Mouse (Mus musculus): ENCODE measurements at regions not wholly inside any gene's neighbourhood (a gene's known extent, or its start where the extent isn't known, plus 50 kb on each side); places are given as distances from the start of the nearest gene placed in this dataset.

DNA sequence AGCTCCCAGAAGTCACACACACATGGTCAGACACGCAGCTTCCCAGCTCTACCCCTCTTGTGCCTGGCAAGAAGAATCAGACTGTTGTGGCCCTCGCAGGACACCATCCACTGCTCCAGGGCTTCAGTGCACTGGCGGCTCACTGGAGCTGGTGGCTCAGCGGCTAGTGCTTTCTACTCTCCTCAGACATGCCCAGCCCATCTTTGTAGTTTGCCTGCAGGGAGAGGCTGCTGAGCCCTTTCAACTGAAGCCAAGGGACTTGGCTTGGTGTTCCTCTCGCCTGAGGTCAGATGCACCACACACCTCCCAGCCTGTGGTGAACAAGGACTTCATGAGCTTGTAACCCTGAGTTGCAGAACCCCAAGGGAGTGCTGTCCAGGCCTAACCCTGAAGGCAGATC, 249.8 kb downstream of the Tle3 start:
- Histone ChIP-seq H3K4me1 (peaks cover 90% of the 10 kb centered on the region), H3K36me3 (replicated peaks) (no peaks in the 10 kb centered on the region), H3K27me3 (ENCODE audit: poor library complexity, severe bottlenecking) (peaks cover 49% of the 10 kb centered on the region), H3K4me3 (no peak overlapping the region), H3K27ac (peak overlapping the region; percentile 56; the same call in 1 of the 2 replicates), H3K9me3 (no peaks in the 10 kb centered on the region)
- 82% methylated on average over 5 of the region's 5 CpGs for whole genome bisulfite sequencing
- no peak for DNase-seq (ENCODE audit: extremely low spot score, low spot score)

DNA sequence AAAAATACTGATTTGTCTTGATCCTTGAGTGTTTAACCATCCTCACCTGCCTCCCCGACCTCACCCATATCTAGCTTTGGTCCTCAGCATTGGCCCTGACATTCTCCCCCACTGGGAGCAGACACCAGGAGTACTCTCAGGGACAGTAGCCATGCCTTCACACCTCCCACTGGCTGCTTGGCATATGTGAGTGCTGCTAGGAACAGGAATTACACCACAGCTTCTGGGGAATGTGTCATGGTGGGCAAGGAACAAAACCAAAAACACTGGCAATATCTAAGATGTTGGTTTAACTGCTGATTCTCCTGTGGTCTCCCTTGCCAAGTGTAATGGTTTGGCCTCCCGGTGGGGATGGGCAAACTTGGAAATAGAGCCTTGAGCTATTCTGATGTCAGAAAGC, 248.6 kb downstream of the Tle3 start:
- Histone ChIP-seq H3K4me3 (no peak overlapping the region), H3K27ac (peak overlapping the region; percentile 8; the same call in 1 of the 2 replicates), H3K4me1 (peaks cover 82% of the 10 kb centered on the region), H3K27me3 (ENCODE audit: poor library complexity, severe bottlenecking) (peaks cover 37% of the 10 kb centered on the region), H3K9me3 (no peaks in the 10 kb centered on the region), H3K36me3 (replicated peaks) (no peaks in the 10 kb centered on the region)
- DNase-seq (ENCODE audit: extremely low spot score, low spot score) = no peak
- WGBS = 82% methylated on average over 2 of the region's 2 CpGs

- WGBS = 40% methylated on average over 4 of the region's 4 CpGs
- Histone ChIP-seq H3K27ac (peak overlapping the region; percentile 69), H3K4me3 (no peak overlapping the region), H3K9me3 (no peaks in the 10 kb centered on the region), H3K36me3 (replicated peaks) (no peaks in the 10 kb centered on the region), H3K27me3 (ENCODE audit: poor library complexity, severe bottlenecking) (peaks cover 31% of the 10 kb centered on the region), H3K4me1 (peaks cover 85% of the 10 kb centered on the region)
- DNase-seq (ENCODE audit: extremely low spot score, low spot score) = no peak
These were observed 247.9 kb downstream of the Tle3 start for GRCm38 (mm10) chr9:61620105-61620504.

- H3K4me3 ChIP-seq = no peak overlapping the region
- H3K27ac ChIP-seq = peak overlapping the region; percentile 76
- no peaks in the 10 kb centered on the region for H3K9me3 ChIP-seq
- peaks cover 71% of the 10 kb centered on the region for H3K4me1 ChIP-seq
- 36% methylated on average over 12 of the region's 12 CpGs for whole genome bisulfite sequencing
- no peaks in the 10 kb centered on the region for H3K36me3 ChIP-seq (replicated peaks)
- peaks cover 16% of the 10 kb centered on the region for H3K27me3 ChIP-seq (ENCODE audit: poor library complexity, severe bottlenecking)
- DNase-seq (ENCODE audit: extremely low spot score, low spot score) = peak; percentile 75
These were observed 246.5 kb downstream of the Tle3 start for GRCm38 (mm10) chr9:61618510-61619249.

GRCm38 (mm10) chr9:61617979-61618378, 245.8 kb downstream of the Tle3 start:
- Histone ChIP-seq H3K27me3 (ENCODE audit: poor library complexity, severe bottlenecking) (peaks cover 15% of the 10 kb centered on the region), H3K4me1 (peaks cover 65% of the 10 kb centered on the region), H3K36me3 (replicated peaks) (no peaks in the 10 kb centered on the region), H3K9me3 (no peaks in the 10 kb centered on the region; the same call in 1 of the 2 replicates), H3K4me3 (no peak overlapping the region), H3K27ac (peak overlapping the region; percentile 76)
- no peak for DNase-seq (ENCODE audit: extremely low spot score, low spot score)
- WGBS = 69% methylated on average over 8 of the region's 8 CpGs

- Histone ChIP-seq H3K27ac (0 out of 2 replicates have a peak overlapping the region, but pooled peaks have one; percentile 4), H3K9me3 (no peaks in the 10 kb centered on the region; the same call in 1 of the 2 replicates), H3K27me3 (ENCODE audit: poor library complexity, severe bottlenecking) (peaks cover 12% of the 10 kb centered on the region), H3K4me1 (peaks cover 50% of the 10 kb centered on the region), H3K36me3 (replicated peaks) (no peaks in the 10 kb centered on the region), H3K4me3 (no peak overlapping the region)
- WGBS = 73% methylated on average over 4 of the region's 4 CpGs
- no peak for DNase-seq (ENCODE audit: extremely low spot score, low spot score)
These were observed 243.4 kb downstream of the Tle3 start for GRCm38 (mm10) chr9:61615556-61615955.

DNA sequence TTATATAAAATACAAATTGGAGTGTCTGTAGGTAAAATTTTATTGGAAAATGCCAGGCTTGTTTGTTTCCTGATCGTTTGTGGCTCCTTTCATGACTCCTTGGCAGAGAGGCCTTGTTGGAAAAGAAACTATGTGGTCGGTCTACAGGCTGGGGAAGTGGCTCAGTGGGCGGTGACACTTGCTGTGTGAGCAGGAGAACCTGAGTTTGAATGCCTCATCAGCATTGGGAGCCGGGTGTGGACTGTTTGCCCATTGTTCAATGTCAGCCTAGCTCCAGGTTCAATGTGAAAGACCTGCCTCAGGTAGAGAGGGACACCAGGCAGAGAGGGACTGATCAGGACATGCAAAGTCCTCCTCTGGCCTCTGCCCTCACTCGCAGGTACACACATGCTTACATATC, 235.4 kb downstream of the Tle3 start:
- Histone ChIP-seq H3K27ac (no peak overlapping the region), H3K27me3 (ENCODE audit: poor library complexity, severe bottlenecking) (0 out of 2 replicates have a peak, but pooled peaks cover 11% of the 10 kb centered on the region), H3K4me3 (no peak overlapping the region), H3K9me3 (no peaks in the 10 kb centered on the region), H3K4me1 (peaks cover 23% of the 10 kb centered on the region), H3K36me3 (replicated peaks) (no peaks in the 10 kb centered on the region)
- DNase-seq (ENCODE audit: extremely low spot score, low spot score) = no peak
- WGBS = 83% methylated on average over 5 of the region's 5 CpGs

GRCm38 (mm10) chr9:61602353-61602978, 230.3 kb downstream of the Tle3 start:
- peak overlapping the region; percentile 66 for H3K27ac ChIP-seq
- 48% methylated on average over 7 of the region's 7 CpGs for WGBS
- no peak for DNase-seq (ENCODE audit: extremely low spot score, low spot score)

DNA sequence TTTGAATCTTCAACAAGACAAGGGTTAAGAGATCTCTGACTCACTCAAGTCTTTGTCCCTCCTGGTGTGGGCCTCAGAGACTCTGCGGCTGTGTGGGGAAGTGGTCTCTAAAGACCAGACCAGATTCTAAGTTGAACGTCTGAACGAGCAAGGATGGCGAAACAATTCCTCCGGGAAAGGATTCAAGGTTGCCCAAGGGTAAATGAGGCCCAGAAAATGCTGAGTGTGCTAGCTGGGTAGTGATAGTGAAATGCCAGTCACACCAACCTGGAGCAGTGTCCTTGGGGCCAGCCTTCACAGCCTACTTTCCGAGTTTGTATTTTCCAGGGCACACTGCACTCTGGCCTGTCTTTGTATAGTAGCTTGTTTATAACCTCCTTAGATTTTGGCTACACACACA, 229.7 kb downstream of the Tle3 start:
- Histone ChIP-seq H3K9me3 (no peaks in the 10 kb centered on the region), H3K36me3 (replicated peaks) (no peaks in the 10 kb centered on the region), H3K27ac (no peak overlapping the region), H3K27me3 (ENCODE audit: poor library complexity, severe bottlenecking) (0 out of 2 replicates have a peak, but pooled peaks cover 3% of the 10 kb centered on the region), H3K4me3 (no peak overlapping the region), H3K4me1 (peaks cover 34% of the 10 kb centered on the region)
- no peak for DNase-seq (ENCODE audit: extremely low spot score, low spot score)
- WGBS = 84% methylated on average over 6 of the region's 6 CpGs

More at GRCm38 (mm10) chr9:61602353-61602978, 230.3 kb downstream of the Tle3 start:
- Histone ChIP-seq H3K9me3 (no peaks in the 10 kb centered on the region), H3K27me3 (ENCODE audit: poor library complexity, severe bottlenecking) (0 out of 2 replicates have a peak, but pooled peaks cover 3% of the 10 kb centered on the region), H3K36me3 (replicated peaks) (no peaks in the 10 kb centered on the region), H3K4me1 (peaks cover 28% of the 10 kb centered on the region), H3K4me3 (no peak overlapping the region)

DNA sequence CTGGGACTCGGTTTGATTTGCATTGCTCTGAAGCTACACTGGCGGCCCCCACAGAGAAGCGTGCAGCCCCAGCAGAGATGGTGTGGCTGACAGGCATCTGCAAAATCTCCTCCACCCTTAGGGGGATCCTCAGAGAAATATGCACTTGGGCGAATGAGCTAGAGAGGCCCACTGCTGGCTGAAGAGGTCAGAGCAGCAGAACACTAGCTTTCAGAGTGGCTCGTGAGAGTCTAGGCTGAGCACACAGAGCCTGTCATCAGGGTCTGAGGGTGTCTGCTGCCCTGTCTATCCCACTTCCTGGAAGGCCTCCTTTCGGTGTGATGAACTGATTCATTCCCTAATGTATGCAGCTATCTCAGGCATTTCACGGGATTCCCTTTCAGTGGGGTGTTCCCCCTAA, 225.1 kb downstream of the Tle3 start:
- H3K27me3 ChIP-seq (ENCODE audit: poor library complexity, severe bottlenecking) = peaks cover 34% of the 10 kb centered on the region

GRCm38 (mm10) chr9:61596410-61597108, 224.4 kb downstream of the Tle3 start:
- H3K27ac ChIP-seq = 0 out of 2 replicates have a peak overlapping the region, but pooled peaks have one; percentile 0
- peaks cover 34% of the 10 kb centered on the region for H3K27me3 ChIP-seq (ENCODE audit: poor library complexity, severe bottlenecking)
- DNase-seq (ENCODE audit: extremely low spot score, low spot score) = no peak
- H3K36me3 ChIP-seq (replicated peaks) = no peaks in the 10 kb centered on the region
- H3K4me1 ChIP-seq = peaks cover 40% of the 10 kb centered on the region
- H3K9me3 ChIP-seq = no peaks in the 10 kb centered on the region
- H3K4me3 ChIP-seq = no peak overlapping the region
- 63% methylated on average over 17 of the region's 17 CpGs for WGBS

More for the DNA sequence above, 225.1 kb downstream of the Tle3 start:
- no peaks in the 10 kb centered on the region for H3K36me3 ChIP-seq (replicated peaks)
- no peak overlapping the region for H3K4me3 ChIP-seq
- whole genome bisulfite sequencing = 38% methylated on average over 7 of the region's 7 CpGs
- H3K9me3 ChIP-seq = no peaks in the 10 kb centered on the region
- peaks cover 44% of the 10 kb centered on the region for H3K4me1 ChIP-seq
- no peak for DNase-seq (ENCODE audit: extremely low spot score, low spot score)
- 0 out of 2 replicates have a peak overlapping the region, but pooled peaks have one; percentile 0 for H3K27ac ChIP-seq

DNA sequence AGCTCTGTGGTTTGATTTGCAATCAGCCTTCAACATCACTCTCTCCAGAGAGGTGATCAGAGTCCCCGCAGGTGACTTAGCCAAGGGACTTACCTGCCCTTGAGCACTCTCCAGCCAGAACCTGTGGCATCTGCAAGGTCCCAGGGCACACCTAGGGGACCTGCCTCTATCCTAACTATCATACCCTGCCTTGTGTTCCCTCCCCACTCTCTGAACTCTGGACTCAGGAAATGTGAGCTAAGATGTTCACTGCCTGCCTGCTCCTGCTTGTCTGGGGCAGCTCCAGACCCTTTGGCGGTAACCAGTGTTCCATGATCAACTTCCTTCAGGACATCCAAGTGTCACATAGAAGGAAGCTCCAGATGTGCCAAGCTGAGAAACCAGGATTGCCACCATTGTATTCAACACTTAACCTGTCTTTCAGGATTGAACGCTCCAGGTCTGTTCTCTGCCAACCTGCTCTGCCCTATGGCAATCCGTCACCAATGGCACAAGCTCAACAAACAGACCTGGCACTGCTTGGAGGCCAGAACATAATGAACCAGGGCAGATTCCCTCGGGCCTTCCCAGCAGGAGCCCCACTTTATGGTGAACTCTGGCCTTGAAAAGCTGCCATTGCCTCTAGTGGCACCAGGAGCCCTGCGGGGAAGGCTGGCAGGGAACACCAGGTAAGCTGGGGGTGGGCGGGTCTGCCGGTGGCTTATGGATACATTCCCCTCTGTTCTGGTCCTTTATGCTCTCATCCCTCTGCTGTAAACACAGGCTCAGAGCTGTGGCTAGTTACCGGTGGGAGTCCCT, 223.2 kb downstream of the Tle3 start:
- DNase-seq (ENCODE audit: extremely low spot score, low spot score) = no peak

More for the DNA sequence above, 223.2 kb downstream of the Tle3 start:
- H3K27ac ChIP-seq = 0 out of 2 replicates have a peak overlapping the region, but pooled peaks have one; percentile 26
- peaks cover 31% of the 10 kb centered on the region for H3K27me3 ChIP-seq (ENCODE audit: poor library complexity, severe bottlenecking)
- no peak overlapping the region for H3K4me3 ChIP-seq
- no peaks in the 10 kb centered on the region for H3K9me3 ChIP-seq
- WGBS = 73% methylated on average over 9 of the region's 9 CpGs
- H3K36me3 ChIP-seq (replicated peaks) = no peaks in the 10 kb centered on the region
- H3K4me1 ChIP-seq = peaks cover 40% of the 10 kb centered on the region

All from forebrain, embryonic 10.5 days (tissue).